Mouse (Mus musculus): ENCODE results near the gene Adamts9.

DNA sequence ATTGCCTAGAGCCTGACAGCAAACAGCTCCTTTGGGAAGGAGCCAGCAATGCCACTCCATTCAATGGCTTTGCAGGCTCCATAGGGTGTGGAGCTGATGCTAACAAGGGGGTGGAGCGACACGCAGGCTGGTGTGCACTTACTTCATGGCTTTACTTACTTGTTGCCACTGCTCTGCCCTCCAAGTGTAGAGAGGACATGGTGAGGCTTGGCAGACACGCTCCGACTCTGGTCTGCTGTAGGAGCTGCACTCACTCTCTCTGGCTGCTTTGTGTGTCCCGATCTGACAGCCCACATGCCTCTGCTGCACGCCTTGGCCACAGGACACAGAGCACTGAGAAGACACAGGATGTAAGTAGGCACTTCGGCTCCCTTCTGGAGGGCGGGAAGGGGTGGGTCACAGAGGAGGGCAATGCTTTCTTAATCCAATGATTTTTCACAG lies 127.0 kb downstream of the Adamts9 start, which contains the start of gene A730049H05Rik:
- TF ChIP-seq POLR2A (IDR thresholded peaks at IDR 0.05; ENCODE audit: borderline replicate concordance, insufficient read depth, low read length): no peak
- no peak for TF ChIP-seq CTCF (IDR thresholded peaks at IDR 0.05; ENCODE audit: borderline replicate concordance, insufficient read depth, low read depth, low read length)

All from cerebellum, adult 2 months (tissue).